Mouse (Mus musculus): ENCODE data around the gene Tesmin.

Gene Tesmin

DNA sequence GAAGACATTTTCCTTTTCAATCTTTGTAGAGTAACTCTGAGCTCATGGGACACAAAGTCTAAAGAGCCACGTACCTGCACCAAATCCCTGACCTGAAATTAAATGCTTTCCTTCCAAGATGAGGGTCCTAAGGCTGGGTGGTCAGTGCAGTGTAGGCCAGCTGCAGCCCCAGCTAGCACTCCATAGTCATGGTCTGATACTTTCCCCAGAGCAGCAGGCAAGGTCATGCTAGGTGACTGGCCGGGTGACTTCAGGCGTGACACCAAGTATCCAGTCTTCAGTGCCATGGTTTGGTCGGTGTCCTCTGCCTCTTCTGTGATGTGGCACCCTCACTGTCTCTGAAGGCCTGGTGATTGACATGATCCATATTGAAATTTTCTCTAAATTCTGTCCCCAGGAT lies 11.4 kb downstream of the Tesmin start:
- no peak for DNase-seq

DNA sequence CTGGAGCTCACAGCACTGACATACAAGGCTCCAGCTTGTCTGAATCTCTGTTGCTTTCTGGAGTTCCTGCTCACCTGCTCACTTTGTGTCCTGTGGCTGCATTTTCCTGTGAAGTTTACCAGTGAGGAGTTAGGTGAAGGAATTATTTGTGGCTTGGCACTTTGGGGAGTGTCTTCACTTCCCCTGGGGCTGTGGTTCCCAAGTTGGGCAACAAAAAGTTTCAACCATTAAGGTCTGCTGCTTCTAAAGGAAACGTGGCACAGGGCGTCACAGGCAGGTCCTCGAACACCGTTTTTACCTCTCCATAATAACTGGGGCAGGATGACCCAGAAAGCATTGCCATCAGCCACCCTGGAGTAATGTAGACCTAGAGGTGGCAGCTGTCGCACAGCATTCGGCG lies 12.8 kb downstream of the Tesmin start:
- DNase-seq, result no peak

DNA sequence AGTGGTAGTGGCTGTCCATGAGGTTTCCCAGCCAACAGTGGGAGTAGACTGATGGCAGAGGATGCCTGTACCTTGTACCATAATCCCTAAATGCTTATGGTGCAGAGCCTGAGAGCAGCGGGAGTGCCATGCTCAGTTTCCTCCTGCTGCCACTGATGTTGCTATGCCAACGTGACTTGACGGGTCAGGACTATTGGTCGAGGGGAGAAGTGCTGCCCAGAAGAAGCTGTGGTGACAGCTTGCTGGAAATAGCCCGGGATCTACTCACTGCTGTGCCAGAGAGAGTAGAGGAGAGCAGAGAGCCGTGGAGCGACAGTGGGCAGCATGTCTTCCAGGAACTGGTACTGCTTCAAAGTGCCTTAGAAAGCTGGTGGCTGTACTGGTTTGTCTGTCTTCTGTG lies 13.3 kb downstream of the Tesmin start:
- no peak for DNase-seq

DNA sequence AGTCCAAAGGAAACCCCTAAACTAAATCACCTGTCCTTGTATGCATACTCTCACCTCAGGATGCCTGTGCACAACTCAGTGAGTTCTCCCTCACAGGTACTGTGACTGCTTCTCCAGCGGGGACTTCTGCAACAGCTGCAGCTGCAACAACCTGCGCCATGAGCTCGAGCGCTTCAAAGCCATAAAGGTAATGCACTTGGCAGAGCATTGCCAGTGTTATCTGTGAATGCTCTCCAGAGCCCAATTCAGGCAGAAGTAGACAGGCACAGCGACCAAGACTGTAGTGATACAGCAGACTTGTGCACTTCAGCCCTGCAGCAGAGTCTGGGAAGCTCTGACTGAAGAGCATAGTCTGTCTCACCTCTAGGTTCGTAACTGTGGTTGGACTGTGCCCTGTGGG lies 13.7 kb downstream of the Tesmin start:
- no peak for DNase-seq

DNA sequence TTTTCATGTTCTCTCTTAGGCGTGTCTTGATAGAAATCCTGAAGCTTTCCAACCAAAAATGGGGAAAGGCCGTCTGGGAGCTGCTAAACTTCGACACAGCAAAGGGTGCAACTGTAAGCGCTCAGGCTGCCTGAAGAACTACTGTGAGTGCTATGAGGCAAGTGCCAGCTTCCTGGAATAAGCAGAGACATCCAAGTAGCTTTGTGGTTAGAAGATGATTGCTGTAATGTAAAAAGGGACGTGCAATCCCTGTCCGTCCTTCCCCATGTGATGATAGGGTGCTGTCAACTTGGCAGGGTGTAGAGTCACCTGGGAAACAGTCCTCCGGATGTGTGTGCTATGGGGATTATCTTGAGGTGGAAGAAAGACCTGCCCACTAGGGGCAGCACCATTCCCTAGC lies 15.4 kb downstream of the Tesmin start:
- no peak for DNase-seq

DNA sequence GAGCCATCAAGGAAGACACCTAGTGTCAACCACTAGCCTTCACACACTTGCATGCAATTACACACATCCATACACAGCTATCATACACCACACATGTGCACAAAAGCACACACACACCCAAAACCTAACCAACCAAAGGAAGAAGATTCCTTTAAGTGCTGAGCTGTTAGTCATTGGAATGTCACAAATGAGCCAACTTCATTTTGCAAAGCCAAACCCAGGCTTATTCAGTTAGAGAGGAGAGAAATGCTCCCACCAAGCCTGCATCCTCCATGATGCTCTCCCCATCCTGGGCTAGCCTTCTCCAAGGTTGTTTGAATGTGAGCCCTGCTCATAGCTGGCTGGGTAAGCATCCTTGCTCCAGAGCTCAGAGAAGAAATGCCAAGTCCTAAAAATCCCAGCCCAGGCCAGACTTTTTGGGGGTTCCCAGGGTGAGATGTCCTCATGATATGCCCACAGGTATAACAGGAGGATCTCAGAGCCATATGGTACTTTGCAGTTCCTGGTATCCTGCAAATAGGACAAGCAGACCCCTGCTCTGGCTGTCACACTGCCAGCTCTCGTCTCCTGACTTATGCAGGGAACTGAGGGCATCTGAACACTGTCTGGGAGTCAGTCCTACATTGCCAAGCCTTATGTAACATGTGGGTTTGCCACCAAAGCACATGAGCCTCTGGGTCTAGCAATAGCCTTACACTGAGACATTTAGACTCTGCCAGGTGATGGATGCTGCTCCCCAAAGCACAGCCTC lies 17.0 kb downstream of the Tesmin start:
- no peak for DNase-seq

DNA sequence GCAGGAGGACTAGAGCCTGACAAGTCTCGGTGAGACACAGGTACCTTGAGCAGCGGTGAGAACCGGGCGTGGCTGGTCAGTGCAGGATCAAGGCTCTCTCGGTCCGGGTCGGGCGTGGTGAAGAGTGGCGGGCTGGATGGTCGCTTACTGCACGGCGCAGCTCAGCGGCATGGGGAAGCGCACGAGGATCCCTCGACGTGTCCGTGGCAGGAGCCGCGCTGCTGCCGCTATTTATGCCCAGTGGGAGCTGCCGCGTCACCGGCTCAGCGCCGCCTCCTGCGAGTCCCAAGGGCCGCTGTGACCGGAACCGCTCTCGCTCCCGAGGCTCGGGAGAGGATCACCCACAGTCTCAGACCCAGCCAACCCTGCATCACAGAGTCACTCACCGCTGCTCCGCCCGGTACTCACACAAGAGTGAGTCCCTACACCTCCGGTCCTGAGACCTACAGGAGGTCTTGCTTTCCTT lies 25.6 kb downstream of the Tesmin start, which contains the start of gene Gal:
TSS of gene Gal (minus strand) at position 277 of the 466 bp plus-strand sequence.
- DNase-seq, result peak; percentile 15 to 19

DNA sequence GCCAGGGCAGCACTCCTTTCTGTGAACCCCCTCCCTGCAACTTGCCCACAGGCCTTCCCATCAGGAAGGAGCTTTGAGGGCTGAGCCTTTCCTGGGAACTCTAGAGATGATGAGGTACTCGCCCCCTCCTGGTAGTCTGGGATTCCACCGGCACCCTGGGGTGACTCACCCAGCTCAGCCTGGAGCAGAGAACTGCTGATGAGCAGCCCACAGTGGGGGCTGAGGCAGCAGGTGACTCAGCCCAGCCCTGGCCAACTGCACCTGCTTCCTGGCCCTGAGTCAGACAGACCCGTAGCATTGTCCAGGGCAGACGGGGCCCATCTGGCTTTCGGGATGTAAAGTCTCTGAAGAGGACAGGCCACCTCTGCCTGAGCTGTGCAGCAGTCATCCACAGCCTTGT lies 30.6 kb downstream of the Tesmin start:
- no peak for DNase-seq

DNA sequence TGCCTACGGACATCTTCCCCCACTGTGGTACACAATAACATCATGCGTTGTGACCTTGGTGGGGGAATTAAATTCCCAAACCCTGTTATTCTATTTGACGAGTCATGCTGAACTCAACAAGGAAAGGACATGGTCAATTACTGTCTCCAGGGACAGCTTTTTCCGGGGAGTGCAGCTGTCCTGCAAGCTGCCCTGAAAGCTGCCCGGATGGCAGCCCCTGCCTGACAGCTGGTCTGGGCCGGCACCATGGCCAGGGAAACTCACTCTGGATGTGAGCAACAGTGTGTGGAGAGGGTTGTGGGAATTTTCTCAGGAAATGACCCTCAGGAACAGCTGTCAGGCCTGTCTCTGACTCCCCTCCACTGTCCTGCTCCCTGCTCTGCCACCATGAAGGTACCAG lies 33.8 kb downstream of the Tesmin start:
- DNase-seq, result no peak

DNA sequence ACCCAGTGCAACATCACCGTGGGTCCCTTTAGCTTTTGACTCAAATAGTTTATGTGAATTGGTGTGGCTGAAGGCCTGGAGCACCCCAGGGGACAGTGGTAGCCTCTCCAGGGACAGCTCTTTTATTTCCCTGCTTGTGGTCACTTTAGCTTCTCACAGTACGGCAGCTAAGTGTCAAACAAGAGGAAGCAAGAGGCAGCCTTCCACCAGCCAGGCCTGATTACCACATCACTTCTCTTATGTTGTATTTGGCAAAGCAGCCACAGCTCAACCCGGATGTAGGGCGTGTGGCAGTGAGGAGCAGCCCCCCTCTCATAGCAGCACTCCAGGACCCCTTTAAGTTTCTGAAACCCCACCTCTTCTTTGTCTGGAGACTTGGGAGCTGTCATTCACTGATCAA lies 34.3 kb downstream of the Tesmin start:
- no peak for DNase-seq

DNA sequence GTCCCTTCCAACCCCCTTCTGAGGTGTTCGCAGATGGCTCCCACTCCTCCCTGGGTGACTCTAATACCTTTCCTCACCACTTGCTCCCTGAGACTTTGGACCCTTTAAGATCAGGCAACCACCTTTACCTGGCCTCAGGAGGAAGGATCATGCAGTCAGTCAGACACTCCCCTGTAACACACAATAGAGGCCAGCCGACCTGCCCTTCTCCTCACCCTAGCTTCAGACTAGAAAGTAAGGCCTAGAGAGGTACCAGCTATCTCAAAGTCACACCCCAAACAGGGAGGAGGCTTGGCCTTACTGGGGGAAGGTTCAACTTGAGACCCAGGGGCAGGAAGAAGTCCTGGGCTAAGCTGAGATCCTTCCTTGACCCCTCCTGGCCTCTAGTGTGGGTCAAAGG lies 35.6 kb downstream of the Tesmin start:
- DNase-seq, result no peak

DNA sequence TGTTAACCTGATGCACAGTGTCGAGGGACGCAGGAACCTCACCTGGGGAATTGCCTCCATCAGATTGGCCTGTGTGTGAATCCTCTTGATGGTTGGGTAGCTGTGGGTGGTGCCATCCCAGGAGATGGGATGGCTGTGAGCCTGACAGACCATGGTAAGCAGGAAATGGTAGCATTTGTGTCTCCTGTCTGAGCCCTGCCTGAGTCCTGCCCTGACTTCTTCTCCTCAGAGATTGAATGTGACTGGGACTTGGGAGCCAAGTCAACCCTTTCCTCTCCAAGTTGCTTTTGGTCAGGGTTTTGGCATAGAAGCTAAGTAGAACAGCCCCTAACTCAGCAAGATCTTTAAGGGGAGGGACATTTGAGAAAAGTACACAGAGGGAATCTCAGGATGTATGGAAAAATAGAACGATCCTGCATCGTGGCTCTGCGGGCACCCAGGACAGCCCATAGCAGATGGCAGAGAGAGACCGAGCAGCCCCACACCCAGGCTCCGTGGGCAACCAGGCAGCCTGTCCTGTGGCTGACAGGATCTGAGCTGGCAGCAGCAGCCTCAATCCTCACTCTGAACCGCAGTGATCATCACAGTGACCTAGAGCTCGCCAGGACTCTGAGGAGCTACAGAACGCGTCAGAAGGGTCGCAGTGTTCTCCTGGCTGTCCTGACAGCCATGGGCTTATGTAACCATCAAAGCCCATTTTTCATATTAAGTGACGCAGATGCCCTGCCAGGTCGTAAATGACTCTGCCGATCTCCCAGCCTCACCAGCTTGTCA lies 39.6 kb downstream of the Tesmin start:
- DNase-seq, result no peak

DNA sequence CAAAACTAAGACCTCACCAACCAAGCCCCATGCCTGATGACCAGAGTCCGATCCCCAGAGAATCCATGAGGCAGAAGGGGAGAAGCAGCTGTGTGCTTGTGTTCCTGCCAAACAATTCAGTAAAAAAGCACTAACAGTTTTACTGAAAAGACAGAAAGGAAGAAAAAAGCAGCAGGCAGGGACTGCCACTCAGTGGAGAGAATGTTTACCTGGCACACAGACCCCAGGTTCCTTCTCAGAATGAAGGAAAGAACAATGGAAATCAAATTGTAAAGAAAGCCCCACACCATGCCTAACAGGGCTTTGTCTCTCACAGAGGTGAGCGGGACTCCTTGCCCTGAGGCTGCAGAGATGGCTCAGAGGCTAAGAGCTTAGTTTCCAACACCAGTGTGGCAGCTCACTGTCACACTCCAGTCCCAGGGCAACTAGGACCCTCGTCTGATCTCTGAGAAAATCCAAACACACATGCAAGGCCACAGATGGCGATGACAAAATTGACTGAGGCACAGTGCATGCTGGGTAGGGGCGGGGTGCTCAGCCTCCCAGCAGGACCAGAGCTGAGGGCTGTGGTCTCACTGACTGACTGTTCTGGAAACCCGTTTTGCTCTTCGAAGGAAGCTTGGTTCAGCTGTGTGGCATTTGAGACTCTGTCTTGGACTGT lies 40.6 kb downstream of the Tesmin start:
- no peak for DNase-seq

DNA sequence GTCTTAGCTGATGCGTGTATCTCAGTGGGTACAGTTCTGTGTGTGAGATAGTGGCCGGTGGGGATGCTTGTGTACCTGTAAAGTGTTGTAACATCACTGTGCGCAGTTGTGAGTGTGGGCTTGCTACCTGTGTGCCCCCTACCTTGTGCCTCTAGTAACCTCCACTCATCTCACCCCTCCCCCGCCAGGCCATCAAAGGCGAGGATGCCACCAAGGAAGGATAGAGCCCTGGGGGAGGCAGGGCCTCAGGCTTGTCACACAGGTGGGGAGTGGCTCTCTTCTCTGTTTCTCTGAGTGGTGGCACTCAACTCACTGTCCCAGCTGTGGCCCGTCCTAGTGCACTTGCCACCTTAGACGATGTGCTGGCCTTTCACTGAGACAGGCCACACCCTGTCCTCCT lies 42.4 kb downstream of the Tesmin start:
- DNase-seq, result peak in 1 of 2 experiments; percentile 9

DNA sequence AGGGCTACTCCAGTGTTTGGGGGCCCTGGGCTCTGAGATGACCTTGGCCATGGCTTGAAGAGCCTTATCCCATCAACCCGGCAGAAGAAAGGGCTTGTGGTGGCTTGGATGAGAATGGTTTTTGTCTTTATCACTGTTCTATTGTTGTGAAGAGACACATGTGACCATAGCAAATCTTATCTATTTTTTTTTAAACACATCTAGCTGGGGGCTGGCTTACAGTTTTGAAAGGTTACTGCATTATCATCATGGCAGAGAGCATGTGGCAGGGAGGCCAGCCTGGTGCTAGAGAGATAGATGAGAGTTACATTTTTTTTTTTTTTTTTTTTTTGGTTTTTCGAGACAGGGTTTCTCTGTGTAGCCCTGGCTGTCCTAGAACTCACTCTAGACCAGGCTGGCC lies 43.3 kb downstream of the Tesmin start:
- no peak for DNase-seq

DNA sequence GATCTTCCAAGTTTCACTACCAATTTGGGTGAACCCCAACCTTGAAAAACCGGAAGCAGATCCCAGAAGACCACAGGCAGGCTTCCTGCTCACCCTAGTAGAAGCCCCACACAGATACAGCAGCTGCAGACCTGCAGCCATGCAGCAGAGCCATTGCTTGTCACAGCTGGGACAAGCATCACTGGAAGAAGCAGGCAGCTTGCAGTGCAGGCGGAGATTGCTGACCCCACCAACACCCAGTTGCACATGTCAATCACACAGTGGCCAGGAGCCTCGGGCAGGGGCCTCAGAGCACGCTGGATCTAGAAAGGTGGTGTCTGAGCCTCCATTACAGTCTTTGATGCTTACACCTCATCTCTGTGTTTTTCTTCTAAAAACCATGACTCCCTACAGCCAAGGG lies 45.5 kb downstream of the Tesmin start:
- no peak for DNase-seq

DNA sequence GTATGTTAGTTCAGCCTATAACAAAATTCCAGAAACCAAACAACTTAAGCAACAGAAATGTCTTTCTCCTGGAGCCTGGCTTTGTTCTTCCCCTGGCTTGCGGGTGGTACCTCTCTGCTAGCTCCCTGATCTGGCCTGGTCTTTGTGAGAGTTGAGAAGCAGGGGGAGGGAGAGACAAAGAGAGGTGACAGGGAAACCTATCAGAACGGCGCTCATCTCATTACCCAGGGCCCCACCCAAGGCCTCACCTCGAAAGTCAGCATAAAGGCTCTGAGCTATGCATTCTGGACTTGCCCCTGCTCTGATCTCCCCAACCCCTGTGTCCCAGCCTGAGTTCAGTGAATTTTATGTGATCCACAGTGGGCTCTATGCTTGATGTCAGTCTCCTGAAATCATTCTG lies 46.0 kb downstream of the Tesmin start:
- no peak for DNase-seq

DNA sequence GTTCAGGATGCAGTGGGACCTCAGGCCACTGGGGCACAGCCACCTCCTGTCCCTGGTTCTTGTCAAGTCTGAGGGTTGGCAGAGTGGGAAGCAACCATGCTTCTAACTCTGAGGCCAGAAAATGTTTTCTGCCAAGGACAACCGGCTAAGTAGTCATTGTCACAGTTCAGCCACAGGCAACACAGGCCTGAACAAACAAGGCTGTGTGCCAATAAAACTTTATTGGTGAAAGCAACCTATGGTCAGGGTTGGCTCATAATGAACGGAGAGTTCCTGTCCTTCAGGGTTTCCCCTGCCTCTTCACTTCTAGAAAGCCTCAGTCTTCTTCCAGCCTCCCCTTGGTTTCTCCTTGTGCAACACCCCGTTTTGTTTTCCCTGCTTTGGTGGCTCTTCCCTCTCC lies 47.2 kb downstream of the Tesmin start:
- no peak for DNase-seq

DNA sequence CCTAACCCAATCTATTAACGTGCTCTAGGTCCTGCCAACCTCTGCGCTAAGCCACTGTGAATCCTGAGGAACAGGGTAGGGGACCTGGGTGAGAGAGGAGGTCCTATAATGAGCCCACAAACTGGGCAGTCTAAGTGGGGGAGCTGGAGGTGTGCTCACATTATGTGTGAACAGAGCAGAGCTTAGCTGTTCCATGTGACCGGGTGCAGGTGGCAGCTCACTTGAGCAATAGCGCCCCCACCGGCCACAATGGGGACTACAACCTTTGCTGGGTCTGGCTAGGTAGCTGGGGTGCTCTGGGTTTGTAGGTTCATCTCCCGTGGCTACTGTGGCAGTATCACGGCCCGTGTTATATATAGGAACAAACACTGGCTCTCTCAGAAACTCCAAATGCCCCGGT lies 48.2 kb downstream of the Tesmin start:
- DNase-seq, result peak; percentile 74 to 75

DNA sequence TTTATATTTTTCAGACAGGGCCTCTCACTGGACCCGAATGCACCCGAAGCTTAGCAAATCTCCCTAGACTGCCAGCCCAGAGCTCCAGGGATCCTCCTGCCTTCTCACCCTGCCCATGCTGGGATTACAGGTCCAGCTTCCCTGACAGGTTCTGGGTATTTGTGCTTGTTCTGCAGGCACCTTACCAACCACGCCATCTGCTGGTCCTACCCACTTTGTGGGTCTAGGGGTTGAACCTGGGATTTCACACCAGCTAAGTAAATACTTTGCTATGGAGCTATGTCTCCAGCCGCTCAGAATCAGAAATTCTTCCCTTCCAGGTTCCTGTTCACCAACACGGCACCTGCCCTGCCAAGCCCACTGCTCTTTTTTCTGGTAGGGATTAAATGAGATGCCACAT lies 49.3 kb downstream of the Tesmin start:
- no peak for DNase-seq

DNA sequence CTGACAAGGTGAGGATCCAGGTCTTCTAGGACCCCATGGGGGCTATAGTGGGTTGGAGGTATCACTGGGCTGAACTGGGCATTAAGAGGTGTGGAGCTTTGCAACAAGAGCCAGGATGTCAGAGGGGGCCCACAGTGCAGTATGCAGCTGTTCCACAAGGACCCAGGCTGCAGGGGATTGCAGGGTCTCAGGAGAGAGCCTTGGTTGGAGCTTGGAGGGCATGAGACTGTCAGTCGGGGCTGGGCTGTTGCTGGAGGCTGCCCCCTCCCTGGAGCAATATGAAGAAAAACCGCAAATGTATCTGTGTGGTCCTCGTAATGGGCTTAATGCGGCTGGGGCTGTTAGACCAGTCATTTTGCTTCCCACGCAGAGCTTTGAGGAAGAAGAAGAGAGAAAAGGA lies 52.0 kb downstream of the Tesmin start:
- DNase-seq, result no peak

DNA sequence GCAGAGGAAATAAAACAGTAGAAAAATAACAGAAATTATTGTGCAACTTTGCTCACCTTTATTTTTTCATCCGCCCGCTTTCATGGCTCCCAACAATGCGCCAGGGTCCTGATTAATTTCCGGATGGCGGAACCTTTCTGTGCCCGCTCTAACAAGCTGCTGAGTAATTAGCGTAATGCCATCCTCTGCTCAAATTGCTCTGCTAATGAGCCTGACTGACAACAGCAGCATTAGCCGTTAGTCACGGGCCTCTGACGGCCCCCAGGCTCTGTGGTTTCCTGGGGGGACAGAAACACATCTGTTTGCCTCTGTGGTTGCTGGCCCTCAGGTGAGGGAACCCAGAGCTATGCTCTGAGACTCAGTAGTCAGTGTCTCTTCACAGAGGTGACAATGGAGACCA lies 52.4 kb downstream of the Tesmin start:
- DNase-seq, result peak in 1 of 2 experiments; percentile 11

DNA sequence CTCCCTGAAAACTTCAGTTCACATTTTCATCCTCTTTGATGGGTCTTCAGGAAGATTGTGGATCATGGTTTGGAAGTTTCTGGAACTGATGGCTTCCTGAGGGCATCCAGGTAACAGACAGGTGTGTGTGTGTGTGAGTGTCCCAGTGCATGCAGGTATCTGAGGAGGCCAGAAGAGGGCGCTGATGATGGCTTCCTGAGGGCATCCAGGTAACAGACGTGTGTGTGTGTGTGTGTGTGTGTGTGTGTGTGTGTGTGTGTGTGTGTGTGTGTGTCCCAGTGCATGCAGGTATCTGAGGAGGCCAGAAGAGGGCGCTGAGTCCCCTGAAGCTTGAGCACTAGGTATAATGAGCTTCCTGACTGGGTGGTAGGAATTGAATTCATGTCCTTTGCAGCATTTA lies 58.7 kb downstream of the Tesmin start:
- no peak for DNase-seq

DNA sequence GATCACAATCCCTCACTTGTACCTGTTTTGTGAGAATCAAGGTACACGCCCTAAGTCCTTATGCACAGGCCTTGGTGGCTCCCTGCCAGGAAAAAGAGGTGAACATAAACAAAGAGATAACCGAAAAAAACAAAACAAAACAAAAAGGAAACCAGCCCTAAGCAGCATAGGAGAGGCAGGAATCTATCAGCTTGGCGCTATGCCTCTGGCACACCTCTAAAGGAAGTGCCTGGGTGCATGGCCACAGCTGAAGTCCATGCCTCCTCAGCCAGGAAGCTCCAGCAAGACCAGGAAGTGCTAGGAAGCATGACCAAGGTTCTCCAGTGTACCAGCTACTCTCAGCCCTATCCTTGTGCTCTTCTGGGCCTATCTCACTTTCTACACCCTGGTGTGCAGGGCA lies 60.6 kb downstream of the Tesmin start:
- no peak for DNase-seq
